Mouse (Mus musculus): ENCODE measurements around the gene Adh7.

- TF ChIP-seq CTCF (IDR thresholded peaks at IDR 0.05; ENCODE audit: extremely low read depth, insufficient read length, insufficient replicate concordance, low read depth, low read length) (no peak), POLR2A (IDR thresholded peaks at IDR 0.05; ENCODE audit: low read depth, low read length) (no peak)
These were observed 25.4 kb downstream of the Adh7 start for GRCm38 (mm10) chr3:138242933-138243332.

Measured in small intestine, adult 2 months (tissue).